Mouse (Mus musculus) natural killer cell, adult 2 months (primary cell): ENCODE data around the gene Sdhc.
A peak's percentile ranks its signal among the peaks of the same experiment; 100 is the strongest.
"Not testable (repeated sequence)": the region's sequence is repeated elsewhere in the genome, so short reads cannot be mapped to it uniquely, and the experiment has no call there.

ENCODE experiments used
- DNase-seq, 2 experiments: peaks; one replicate each; pipeline ENCODE4 v3.0.0; 2022; ENCODE audit warnings: low spot score in 2 of 2

The Sdhc gene

GRCm38 (mm10) chr1:171112986-171113385, 37.4 kb downstream of the Sdhc start:
- no peak for DNase-seq

GRCm38 (mm10) chr1:171111781-171112575, 38.4 kb downstream of the Sdhc start:
- DNase-seq = peak in 1 of 2 experiments; percentile 4

GRCm38 (mm10) chr1:171111020-171111780, 39.2 kb downstream of the Sdhc start:
- peak; percentile 94 to 95 for DNase-seq

GRCm38 (mm10) chr1:171110659-171111019, 39.8 kb downstream of the Sdhc start:
- DNase-seq = no peak

- no peak for DNase-seq
These were observed 40.8 kb downstream of the Sdhc start for GRCm38 (mm10) chr1:171109620-171110019.

- no peak for DNase-seq
These were observed 45.2 kb downstream of the Sdhc start for GRCm38 (mm10) chr1:171105226-171105625.

- DNase-seq = no peak
These were observed 47.1 kb downstream of the Sdhc start for GRCm38 (mm10) chr1:171103179-171103840.

GRCm38 (mm10) chr1:171102547-171103177, 47.7 kb downstream of the Sdhc start:
- peak; percentile 81 to 86 for DNase-seq

GRCm38 (mm10) chr1:171101733-171102546, 48.5 kb downstream of the Sdhc start:
- DNase-seq = peak; percentile 82 to 86

GRCm38 (mm10) chr1:171101033-171101432, 49.4 kb downstream of the Sdhc start:
- no peak for DNase-seq

- DNase-seq = no peak
These were observed 52.8 kb downstream of the Sdhc start for GRCm38 (mm10) chr1:171097612-171098011.

- DNase-seq = no peak
These were observed 53.3 kb downstream of the Sdhc start for GRCm38 (mm10) chr1:171097136-171097535.

- DNase-seq = no peak
These were observed 54.1 kb downstream of the Sdhc start for GRCm38 (mm10) chr1:171096110-171096964.

GRCm38 (mm10) chr1:171094424-171094823, 56.0 kb downstream of the Sdhc start:
- no peak for DNase-seq

GRCm38 (mm10) chr1:171090761-171091160, 59.6 kb downstream of the Sdhc start:
- DNase-seq = no peak

- DNase-seq = no peak
These were observed 60.5 kb downstream of the Sdhc start for GRCm38 (mm10) chr1:171089891-171090290.

GRCm38 (mm10) chr1:171088237-171088869, 62.0 kb downstream of the Sdhc start:
- DNase-seq = not testable (repeated sequence)

- DNase-seq = no peak
These were observed 64.7 kb downstream of the Sdhc start for GRCm38 (mm10) chr1:171085718-171086117.

- DNase-seq = not testable (repeated sequence)
These were observed 68.7 kb downstream of the Sdhc start for GRCm38 (mm10) chr1:171081512-171082231.
